Mouse (Mus musculus) left cerebral cortex, adult 18-20 months (tissue): ENCODE measurements at regions not wholly inside any gene's neighbourhood (a gene's known extent, or its start where the extent isn't known, plus 50 kb on each side); places are given as distances from the start of the nearest gene placed in this dataset.
A peak's percentile ranks its signal among the peaks of the same experiment; 100 is the strongest.
"Not testable (repeated sequence)": the region's sequence is repeated elsewhere in the genome, so short reads cannot be mapped to it uniquely, and the experiment has no call there.

Experiments used
- DNase-seq, 2 experiments: peaks; one replicate each; pipeline ENCODE4 v3.0.0; 2021 to 2022; ENCODE audit warnings: low spot score in 2 of 2, mixed read lengths in 1 of 2
- microRNA-seq, 2 experiments: library from miRNA; unstranded; fragments of <30 nt; microRNA quantifications; one replicate each; pipeline ENCODE4 v1.2.0; 2021

DNA sequence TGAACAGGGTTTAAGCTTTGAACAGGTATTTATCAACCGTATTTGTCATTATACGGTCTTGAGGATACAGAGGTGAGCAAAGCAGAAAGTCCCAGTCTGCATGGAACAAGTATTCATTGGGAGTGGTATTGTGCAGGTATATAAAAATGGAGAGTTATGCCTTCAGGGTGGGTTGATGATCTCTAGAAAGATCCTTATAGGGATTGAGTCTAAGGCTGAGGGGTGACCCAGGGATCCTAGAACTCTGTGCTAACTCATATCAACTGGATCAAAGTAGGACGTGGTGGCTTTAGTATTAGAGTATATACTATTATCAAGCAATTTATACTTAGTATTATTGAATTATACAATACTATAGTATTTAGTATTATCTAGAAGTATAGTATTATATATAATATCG, 82.9 kb upstream of the Xcl1 start:
- DNase-seq = no peak

DNA sequence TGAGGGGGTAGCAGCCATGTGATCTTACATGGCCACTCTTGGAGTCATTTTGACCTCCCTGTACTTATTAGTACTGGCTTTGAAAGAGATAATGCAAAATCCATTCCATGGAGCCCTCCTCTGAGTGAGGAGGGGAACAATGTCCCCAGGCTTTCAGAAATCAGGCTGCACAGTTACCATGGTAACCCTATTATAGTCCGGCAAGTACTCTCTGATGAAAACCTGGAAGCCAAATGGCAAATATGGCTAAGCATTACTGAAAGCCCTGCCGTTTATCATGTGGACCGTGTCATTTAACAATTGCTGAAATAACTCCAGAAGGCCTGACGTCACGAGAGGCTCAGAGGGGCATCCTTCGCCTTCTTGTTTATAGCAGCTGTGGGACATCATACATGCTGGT, 82.5 kb upstream of the Xcl1 start:
- no peak for DNase-seq

DNA sequence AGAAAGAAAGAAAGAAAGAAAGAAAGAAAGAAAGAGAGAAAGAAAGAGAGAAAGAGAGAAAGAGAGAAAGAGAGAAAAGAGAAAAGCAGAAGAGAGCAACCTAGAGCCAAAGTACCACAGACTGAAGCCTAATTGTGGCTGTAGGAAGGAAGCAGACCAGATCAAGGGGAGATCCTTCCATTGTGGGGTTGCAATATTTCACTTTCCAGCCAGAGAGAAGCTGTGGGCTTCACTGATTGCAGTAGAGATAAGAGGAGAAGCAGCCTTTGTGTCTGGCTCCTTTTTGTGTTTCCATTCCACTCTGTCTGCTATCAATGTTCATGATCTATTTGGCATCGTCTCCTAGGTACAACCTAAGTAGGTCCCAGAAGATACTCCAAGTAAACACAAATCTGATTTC, 79.0 kb upstream of the Xcl1 start:
- DNase-seq = no peak

DNA sequence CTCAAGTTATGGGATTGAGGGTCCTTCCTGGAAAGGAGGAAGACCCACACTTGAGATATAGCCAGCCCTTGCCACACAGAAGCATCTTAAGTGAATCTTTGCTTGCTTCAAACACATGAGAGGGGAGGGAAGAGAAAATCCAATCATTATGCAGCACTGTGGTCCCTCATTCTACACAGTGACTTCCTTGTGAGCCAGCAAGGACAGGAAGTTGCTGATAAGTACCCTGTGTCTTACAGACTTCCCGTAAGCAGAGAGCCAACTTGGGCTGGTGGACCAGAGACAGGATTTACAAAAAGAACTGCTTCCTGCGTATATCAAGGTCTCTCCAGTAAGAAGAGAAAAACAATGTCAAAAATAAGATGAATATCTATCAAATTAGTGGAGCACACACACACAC, 78.1 kb upstream of the Xcl1 start:
- DNase-seq = no peak

DNA sequence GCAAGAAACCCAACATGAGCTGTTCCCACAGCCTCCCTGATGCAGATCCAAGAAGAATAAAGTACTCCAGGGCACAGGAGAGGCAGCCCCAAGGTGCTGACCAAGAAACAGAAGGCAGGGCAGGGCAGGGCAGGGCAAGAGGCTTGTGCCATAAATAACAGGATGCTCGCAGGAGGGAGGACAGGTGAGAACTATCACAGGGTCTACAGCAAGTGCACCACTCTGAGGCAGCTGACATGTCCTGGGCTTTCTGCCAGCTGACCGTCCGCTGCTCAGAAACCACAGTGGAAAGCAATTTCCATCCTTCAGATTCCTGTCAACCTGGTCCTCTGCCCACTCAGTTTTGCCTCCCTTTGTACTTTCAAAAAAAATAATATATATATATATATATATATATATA, 77.0 kb upstream of the Xcl1 start:
- DNase-seq = no peak

DNA sequence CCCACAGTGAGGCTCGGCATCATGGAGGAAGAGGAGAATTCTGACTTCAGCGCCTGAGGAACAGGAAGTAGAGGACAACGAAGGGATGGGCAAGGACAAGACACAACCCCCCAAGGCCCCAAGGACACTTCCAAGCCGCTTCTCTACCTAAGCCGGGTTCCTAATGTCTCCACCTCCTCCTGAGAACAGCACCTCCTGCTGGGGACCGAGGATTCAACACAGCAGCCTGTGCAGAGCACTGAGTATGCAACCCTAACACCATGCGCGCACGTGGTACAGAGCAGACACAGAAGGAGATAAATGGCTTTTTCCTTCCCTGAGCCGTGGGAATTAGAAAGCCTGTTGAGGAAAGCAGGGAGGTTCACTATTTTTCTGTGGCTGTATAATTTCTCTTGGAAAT, 64.2 kb upstream of the Xcl1 start:
- DNase-seq = peak in 1 of 2 experiments; percentile 40

DNA sequence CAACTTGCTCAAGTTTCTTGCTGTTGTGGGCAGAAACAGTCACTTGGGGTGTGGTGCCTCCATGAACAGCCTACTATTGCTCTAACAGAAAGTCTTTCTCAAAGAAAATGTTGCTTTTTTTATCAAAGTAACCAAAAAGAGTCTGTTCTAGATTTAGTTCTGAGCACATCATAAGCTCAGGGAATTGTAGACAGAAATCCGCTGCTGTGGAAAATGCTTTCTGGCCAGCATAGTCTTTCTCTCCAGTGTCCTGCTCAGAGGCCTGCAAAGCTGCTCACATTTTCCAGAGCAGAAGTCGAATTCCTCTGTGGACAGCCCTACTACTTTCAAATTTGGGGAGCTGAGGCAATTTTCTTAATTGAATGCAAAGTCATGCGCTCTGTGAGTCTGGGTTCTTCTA, 63.3 kb upstream of the Xcl1 start:
- DNase-seq = peak in 1 of 2 experiments; percentile 21

DNA sequence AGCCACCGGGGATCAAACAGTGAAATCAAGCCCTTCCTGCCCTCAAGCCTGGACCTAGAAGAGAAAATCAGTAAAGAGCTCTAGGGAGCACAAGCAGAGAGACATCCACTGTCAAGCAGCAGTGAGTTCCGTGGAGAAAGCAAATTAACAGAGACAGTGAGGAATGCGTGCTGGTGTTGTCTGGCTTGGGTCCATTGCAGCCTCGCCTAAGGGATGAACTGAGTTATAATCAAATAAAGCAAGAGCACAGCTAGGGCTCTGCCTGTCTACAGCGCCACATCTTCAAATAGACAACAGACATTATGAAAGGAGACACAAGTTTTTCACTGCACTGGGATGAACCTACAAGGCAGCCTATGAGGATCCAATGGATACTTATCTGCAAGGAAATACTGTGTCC, 62.3 kb upstream of the Xcl1 start:
- no peak for DNase-seq

DNA sequence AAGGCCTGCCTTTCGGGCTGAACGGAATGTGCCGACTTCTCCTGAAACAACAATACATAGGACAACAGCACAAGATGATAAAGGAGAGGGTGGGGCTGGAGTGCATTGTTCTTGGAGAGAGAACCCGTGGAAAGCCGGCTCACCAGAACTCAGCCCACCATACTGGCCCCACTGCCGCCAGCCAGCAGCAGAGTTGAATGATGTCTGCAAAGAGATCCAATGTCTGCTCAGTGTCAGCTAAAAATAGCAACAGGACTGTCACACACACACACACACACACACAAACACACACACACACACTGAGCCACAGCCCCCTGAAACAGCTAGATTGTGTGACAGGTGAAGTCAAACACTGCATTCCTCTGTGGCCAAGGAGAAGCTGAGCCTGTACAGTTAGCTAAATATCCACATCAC, 58.9 kb upstream of the Xcl1 start:
- no peak for DNase-seq

DNA sequence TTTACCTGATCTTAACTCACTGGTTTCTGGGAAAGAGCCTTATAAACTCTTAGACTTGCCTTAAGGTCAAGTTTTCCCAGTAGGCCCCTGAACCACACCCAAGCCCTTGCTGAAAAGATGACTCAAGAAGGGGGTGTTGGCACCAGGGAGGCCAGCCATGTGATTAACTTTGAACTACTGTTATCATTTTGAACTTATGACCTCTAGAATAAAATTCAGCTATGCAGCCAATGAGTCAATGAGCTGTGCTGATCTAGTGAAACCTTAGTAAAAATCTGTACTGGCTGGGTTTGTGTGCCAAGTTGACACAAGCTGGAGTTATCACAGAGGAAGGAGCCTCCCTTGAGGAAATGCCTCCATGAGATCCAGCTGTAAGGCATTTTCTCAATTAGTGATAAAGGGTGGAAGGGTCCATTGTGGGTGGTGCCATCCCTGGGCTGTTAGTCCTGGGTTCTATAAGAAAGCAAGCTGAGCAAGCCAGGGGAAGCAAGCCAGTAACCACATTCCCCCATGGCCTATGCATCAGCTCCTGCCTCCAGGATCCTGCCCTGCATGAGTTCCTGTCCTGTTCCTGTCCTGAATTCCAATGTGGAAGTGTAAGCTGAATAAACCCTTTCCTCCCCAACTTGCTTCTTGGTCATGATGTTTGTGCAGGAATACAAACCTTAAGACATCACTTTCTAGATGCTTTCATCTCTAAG, 58.0 kb upstream of the Xcl1 start:
- not testable (repeated sequence) for DNase-seq

DNA sequence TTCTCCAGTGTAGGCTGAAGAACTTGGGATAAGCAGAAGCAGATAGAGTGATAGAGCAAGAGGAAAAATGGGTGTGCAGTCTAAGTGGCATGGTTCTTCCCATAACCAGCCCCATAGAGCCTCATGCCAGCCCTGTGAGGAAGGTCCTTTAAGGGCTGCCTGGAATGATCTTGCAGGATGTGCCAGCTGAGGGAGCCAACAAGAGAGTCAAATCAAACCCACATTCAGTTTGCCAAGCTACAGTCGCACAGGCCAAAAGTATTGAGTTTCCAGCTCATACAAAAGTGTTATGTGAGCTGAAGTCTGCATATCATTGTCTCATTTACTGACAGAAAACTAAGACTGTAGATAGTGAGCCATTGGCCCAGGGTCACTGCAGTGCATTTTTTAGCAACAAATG, 53.7 kb upstream of the Xcl1 start:
- DNase-seq = no peak

DNA sequence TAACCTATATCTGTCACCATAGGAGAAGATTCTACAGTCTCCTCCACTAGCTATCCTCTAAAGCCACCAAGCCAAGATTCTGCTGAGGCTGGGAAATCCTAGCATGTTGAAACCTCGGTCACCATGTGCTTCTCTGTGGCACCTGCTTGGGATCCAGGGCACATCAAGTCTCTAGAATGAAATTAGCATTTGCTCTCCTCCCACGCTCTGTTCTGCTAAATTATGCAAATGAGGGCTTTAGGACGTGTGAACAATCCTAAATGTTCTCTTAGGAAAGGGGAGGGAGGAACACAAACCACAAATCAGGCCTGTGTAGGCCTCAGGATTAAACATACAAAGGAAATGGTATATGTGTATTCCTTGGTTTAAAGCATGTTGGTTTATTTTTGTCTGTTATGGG, 52.9 kb upstream of the Xcl1 start:
- peak in 1 of 2 experiments; percentile 34 for DNase-seq

DNA sequence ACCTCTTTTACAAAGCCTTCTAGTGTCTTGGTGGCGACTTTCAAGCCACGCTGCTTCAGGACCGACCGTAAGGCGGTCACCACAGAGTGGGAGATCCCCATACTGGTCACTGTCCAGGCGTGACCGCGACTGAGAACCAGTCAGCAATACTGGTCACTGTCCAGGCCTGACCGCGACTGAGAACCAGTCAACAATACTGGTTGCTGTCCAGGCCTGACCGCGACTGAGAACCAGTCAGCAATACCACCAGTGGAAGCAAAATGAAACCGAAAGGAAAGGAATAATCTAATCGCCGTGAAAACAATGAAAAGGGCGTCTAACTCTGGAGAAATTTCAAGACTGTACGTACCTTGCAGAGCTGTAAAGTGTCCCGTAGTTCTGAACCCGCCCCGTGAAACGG, 50.2 kb upstream of the Xcl1 start:
- not testable (repeated sequence) for DNase-seq

Small RNAs in the stretch of these regions (microRNA-seq; reads per million reads assigned to microRNA genes)
- gene Gm26042 = 0 reads per million in 2 experiments
